Mouse (Mus musculus) liver, embryonic 15.5 days (tissue): ENCODE measurements around the gene Cinp. TPM values are rescaled to one million over a fixed set of nuclear protein-coding genes. Genes with fewer than 3 reads are reported as not detected.
A peak's percentile ranks its signal among the peaks of the same experiment; 100 is the strongest.

Experiments
- ATAC-seq: fragments of 200-750 bp; cut with Nextera tagmentation; 2 replicates; pipeline ENCODE4 v1.8.0; 2017; ENCODE audit warnings: moderate number of reproducible peaks, mild to moderate bottlenecking, moderate library complexity; ENCODE audit not compliant: insufficient read depth
- H3K27ac ChIP-seq: fragments of 300-500 bp; sonication (generic); replicated peaks from 2 replicates; pipeline ENCODE4 v1.5.1; 2015; ENCODE audit warnings: mild to moderate bottlenecking, inconsistent platforms
- H3K27me3 ChIP-seq: fragments of 300-500 bp; sonication (generic); 2 replicates; pipeline ENCODE4 v1.6.1; 2015; ENCODE audit warnings: mild to moderate bottlenecking, inconsistent platforms
- H3K36me3 ChIP-seq: fragments of 300-500 bp; sonication (generic); replicated peaks from 2 replicates; pipeline ENCODE4 v1.6.1; 2015; ENCODE audit warnings: moderate library complexity, mild to moderate bottlenecking, inconsistent platforms
- H3K4me1 ChIP-seq: fragments of 300-500 bp; sonication (generic); replicated peaks from 2 replicates; pipeline ENCODE4 v1.6.1; 2015; ENCODE audit warnings: inconsistent platforms
- H3K4me2 ChIP-seq: fragments of 300-500 bp; sonication (generic); 2 replicates; pipeline ENCODE4 v1.6.1; 2015; ENCODE audit warnings: moderate library complexity, mild to moderate bottlenecking, inconsistent platforms
- H3K4me3 ChIP-seq: fragments of 300-500 bp; sonication (generic); replicated peaks from 2 replicates; pipeline ENCODE4 v1.5.1; 2015; ENCODE audit warnings: mild to moderate bottlenecking, inconsistent platforms
- H3K9ac ChIP-seq: fragments of 300-500 bp; sonication (generic); 2 replicates; pipeline ENCODE4 v1.6.1; 2015; ENCODE audit warnings: moderate library complexity, mild to moderate bottlenecking, inconsistent platforms
- H3K9me3 ChIP-seq: fragments of 300-500 bp; sonication (generic); replicated peaks from 2 replicates; pipeline ENCODE4 v1.6.1; 2016; ENCODE audit warnings: inconsistent platforms
- WGBS: fragments of 180-500 bp; shearing (Covaris S2); methylation state at CpG from one replicate; pipeline ENCODE4 v1.1.7; 2015; ENCODE audit warnings: mixed read lengths; ENCODE audit not compliant: insufficient replicate concordance; 5-methylcytosine and 5-hydroxymethylcytosine counted together
- polyA plus RNA-seq: library from polyadenylated mRNA; unstranded; fragments of >200 nt; fragmentation: Nextera tagmentation; extraction: Ambion mirVana; gene quantifications from 2 replicates; pipeline ENCODE4 v1.2.1, GENCODE M21; 2015

Cinp gene
- polyA plus RNA-seq, 1 experiment from 2014 or later: 56.6 TPM

- no peaks in the 10 kb centered on the region for H3K36me3 ChIP-seq
- peak overlapping the region; percentile 65 for H3K4me3 ChIP-seq
- peak overlapping the region; percentile 85 for H3K27ac ChIP-seq
- peak; percentile 53 for ATAC-seq
- H3K9me3 ChIP-seq: no peaks in the 10 kb centered on the region
- H3K4me1 ChIP-seq: peaks cover 47% of the 10 kb centered on the region
- under 1% methylated on average over 42 of the region's 42 CpGs for WGBS
- peak overlapping the region; percentile 97 for H3K4me2 ChIP-seq
- H3K9ac ChIP-seq: peak overlapping the region; percentile 61
- H3K27me3 ChIP-seq: peaks cover 16% of the 10 kb centered on the region
Observed at GRCm38 (mm10) chr12:110844227-110845130, 44.5 kb downstream of the Cinp start.

- peak overlapping the region; percentile 65 for H3K4me3 ChIP-seq
- ATAC-seq: 0 out of 2 replicates have a peak, but pooled peaks have one; percentile 9
Observed at GRCm38 (mm10) chr12:110843194-110844048, 45.5 kb downstream of the Cinp start.

GRCm38 (mm10) chr12:110841731-110842493, 47.0 kb downstream of the Cinp start:
- Histone ChIP-seq H3K4me1 (peaks cover 47% of the 10 kb centered on the region), H3K36me3 (no peaks in the 10 kb centered on the region), H3K4me3 (no peak overlapping the region), H3K27me3 (peaks cover 21% of the 10 kb centered on the region), H3K9ac (no peak overlapping the region), H3K9me3 (no peaks in the 10 kb centered on the region), H3K27ac (no peak overlapping the region), H3K4me2 (peak overlapping the region; percentile 94; the same call in 1 of the 2 replicates)
- ATAC-seq: no peak
- 61% methylated on average over 5 of the region's 5 CpGs for WGBS

More at GRCm38 (mm10) chr12:110843194-110844048, 45.5 kb downstream of the Cinp start:
- no peaks in the 10 kb centered on the region for H3K36me3 ChIP-seq
- peak overlapping the region; percentile 61 for H3K9ac ChIP-seq
- H3K9me3 ChIP-seq: no peaks in the 10 kb centered on the region
- 16% methylated on average over 32 of the region's 32 CpGs for WGBS
- H3K4me1 ChIP-seq: peaks cover 47% of the 10 kb centered on the region
- peak overlapping the region; percentile 85 for H3K27ac ChIP-seq
- peak overlapping the region; percentile 97 for H3K4me2 ChIP-seq
- peaks cover 17% of the 10 kb centered on the region for H3K27me3 ChIP-seq

GRCm38 (mm10) chr12:110840348-110841198, 48.4 kb downstream of the Cinp start, which contains the start of gene Mok:
Gene Mok, minus strand, starts transcription at chr12:110840939.
- peaks cover 24% of the 10 kb centered on the region for H3K27me3 ChIP-seq
- WGBS: under 1% methylated on average over 71 of the region's 71 CpGs

GRCm38 (mm10) chr12:110837850-110838249, 51.1 kb downstream of the Cinp start:
- no peak for ATAC-seq
- H3K27me3 ChIP-seq: peaks cover 26% of the 10 kb centered on the region
- no peak overlapping the region for H3K4me3 ChIP-seq
- no peak overlapping the region for H3K27ac ChIP-seq
- H3K36me3 ChIP-seq: no peaks in the 10 kb centered on the region
- no peak overlapping the region for H3K4me2 ChIP-seq
- no peaks in the 10 kb centered on the region for H3K9me3 ChIP-seq
- no peak overlapping the region for H3K9ac ChIP-seq
- H3K4me1 ChIP-seq: peaks cover 20% of the 10 kb centered on the region
- WGBS: 67% methylated on average over 8 of the region's 8 CpGs

More at GRCm38 (mm10) chr12:110840348-110841198, 48.4 kb downstream of the Cinp start, which contains the start of gene Mok:
- Histone ChIP-seq H3K4me2 (peak within 1 kb of the TSS; percentile 94), H3K9me3 (no peaks in the 10 kb centered on the region), H3K36me3 (no peaks in the 10 kb centered on the region), H3K4me1 (peaks cover 37% of the 10 kb centered on the region), H3K4me3 (peak within 1 kb of the TSS; percentile 88), H3K9ac (peak within 1 kb of the TSS; percentile 67), H3K27ac (no peak within 1 kb of the TSS)
- peak; percentile 14; the same call in 1 of the 2 replicates for ATAC-seq

GRCm38 (mm10) chr12:110837192-110837841, 51.6 kb downstream of the Cinp start:
- H3K4me2 ChIP-seq: no peak overlapping the region
- H3K4me1 ChIP-seq: peaks cover 20% of the 10 kb centered on the region
- no peak overlapping the region for H3K27ac ChIP-seq
- H3K9ac ChIP-seq: no peak overlapping the region
- H3K4me3 ChIP-seq: no peak overlapping the region
- peaks cover 26% of the 10 kb centered on the region for H3K27me3 ChIP-seq
- WGBS: 35% methylated on average over 5 of the region's 5 CpGs
- ATAC-seq: no peak
- no peaks in the 10 kb centered on the region for H3K36me3 ChIP-seq
- H3K9me3 ChIP-seq: no peaks in the 10 kb centered on the region

GRCm38 (mm10) chr12:110836729-110837128, 52.2 kb downstream of the Cinp start:
- Histone ChIP-seq H3K4me1 (peaks cover 18% of the 10 kb centered on the region), H3K27me3 (peaks cover 26% of the 10 kb centered on the region), H3K9ac (no peak overlapping the region), H3K4me3 (no peak overlapping the region), H3K4me2 (no peak overlapping the region), H3K27ac (no peak overlapping the region), H3K9me3 (no peaks in the 10 kb centered on the region), H3K36me3 (no peaks in the 10 kb centered on the region)
- WGBS: 58% methylated on average over 6 of the region's 6 CpGs
- ATAC-seq: no peak

- Histone ChIP-seq H3K4me2 (no peak overlapping the region), H3K9me3 (no peaks in the 10 kb centered on the region), H3K27me3 (peaks cover 25% of the 10 kb centered on the region), H3K9ac (no peak overlapping the region), H3K4me3 (no peak overlapping the region), H3K4me1 (peaks cover 5% of the 10 kb centered on the region), H3K36me3 (no peaks in the 10 kb centered on the region), H3K27ac (no peak overlapping the region)
- ATAC-seq: no peak
- WGBS: 72% methylated on average over 3 of the region's 3 CpGs
Observed at GRCm38 (mm10) chr12:110835182-110835581, 53.8 kb downstream of the Cinp start.

- Histone ChIP-seq H3K4me1 (no peaks in the 10 kb centered on the region), H3K36me3 (no peaks in the 10 kb centered on the region), H3K27ac (no peak overlapping the region), H3K9me3 (no peaks in the 10 kb centered on the region), H3K27me3 (0 out of 2 replicates have a peak, but pooled peaks cover 2% of the 10 kb centered on the region), H3K9ac (no peak overlapping the region), H3K4me2 (no peak overlapping the region), H3K4me3 (no peak overlapping the region)
- no peak for ATAC-seq
- 68% methylated on average over 10 of the region's 11 CpGs for WGBS
Observed at GRCm38 (mm10) chr12:110830293-110831024, 58.5 kb downstream of the Cinp start.
